Mouse (Mus musculus): ENCODE measurements around the gene Chat.

- TF ChIP-seq POLR2A (IDR thresholded peaks at IDR 0.05; ENCODE audit: low read depth, low read length) (no peak), CTCF (conservative IDR thresholded peaks at IDR 0.05; ENCODE audit: insufficient read depth, insufficient read length, low read depth, low read length) (peak; percentile 66)
These were observed 7.2 kb upstream of the Chat start for GRCm38 (mm10) chr14:32472996-32473395.

All from kidney, adult 2 months (tissue).